Mouse (Mus musculus) gastrocnemius, postnatal 10 days (tissue): ENCODE measurements around the gene Socs1. TPM values are rescaled to one million over a fixed set of nuclear protein-coding genes. Genes with fewer than 3 reads are reported as not detected.

ENCODE experiments used
- DNase-seq: peaks from one replicate; pipeline ENCODE4 v3.0.0; 2021; ENCODE audit warnings: mixed read lengths
- total RNA-seq, 2 experiments: library from RNA; stranded (reverse); gene quantifications; 2 replicates each; pipeline ENCODE4 v1.2.3; 2021

The Socs1 gene
- total RNA-seq, 2 experiments from 2014 or later = 1.1 to 2.2 TPM

GRCm38 (mm10) chr16:10786782-10787547 lies 1.6 kb upstream of the Socs1 start:
- no peak for DNase-seq

- DNase-seq = peak; percentile 72
Measured at GRCm38 (mm10) chr16:10786288-10786687, 952 bp upstream of the Socs1 start.

- DNase-seq = peak; percentile 97
Measured at GRCm38 (mm10) chr16:10784793-10785370, 454 bp downstream of the Socs1 start.

GRCm38 (mm10) chr16:10783883-10784792 lies 1.2 kb downstream of the Socs1 start:
- DNase-seq = peak; percentile 60

GRCm38 (mm10) chr16:10783451-10783850 lies 1.9 kb downstream of the Socs1 start:
- DNase-seq = no peak

GRCm38 (mm10) chr16:10783152-10783434 lies 2.2 kb downstream of the Socs1 start:
- no peak for DNase-seq

GRCm38 (mm10) chr16:10782377-10783151 lies 2.8 kb downstream of the Socs1 start:
- no peak for DNase-seq

GRCm38 (mm10) chr16:10781862-10782371 lies 3.4 kb downstream of the Socs1 start:
- no peak for DNase-seq

GRCm38 (mm10) chr16:10780631-10781120 lies 4.7 kb downstream of the Socs1 start:
- DNase-seq = no peak

- no peak for DNase-seq
Measured at GRCm38 (mm10) chr16:10777579-10778160, 7.7 kb downstream of the Socs1 start.

GRCm38 (mm10) chr16:10776322-10776721 lies 9.0 kb downstream of the Socs1 start:
- DNase-seq = no peak

- DNase-seq = no peak
Measured at GRCm38 (mm10) chr16:10774726-10775125, 10.6 kb downstream of the Socs1 start.

- no peak for DNase-seq
Measured at GRCm38 (mm10) chr16:10773543-10773942, 11.8 kb downstream of the Socs1 start.

- DNase-seq = no peak
Measured at GRCm38 (mm10) chr16:10771769-10772510, 13.4 kb downstream of the Socs1 start.

GRCm38 (mm10) chr16:10770531-10771325 lies 14.6 kb downstream of the Socs1 start:
- no peak for DNase-seq

GRCm38 (mm10) chr16:10769661-10770060 lies 15.7 kb downstream of the Socs1 start:
- DNase-seq = no peak

GRCm38 (mm10) chr16:10768821-10769220 lies 16.5 kb downstream of the Socs1 start:
- DNase-seq = no peak

GRCm38 (mm10) chr16:10767158-10767557 lies 18.2 kb downstream of the Socs1 start:
- peak; percentile 76 for DNase-seq

- no peak for DNase-seq
Measured at GRCm38 (mm10) chr16:10764323-10764722, 21.0 kb downstream of the Socs1 start.
